Mouse (Mus musculus): ENCODE results near the gene Vim. TPM values are rescaled to one million over a fixed set of nuclear protein-coding genes. Genes with fewer than 3 reads are reported as not detected.

The Vim gene
- total and polyA plus RNA-seq, 3 experiments = 264 to 528 (median 265) TPM

DNA sequence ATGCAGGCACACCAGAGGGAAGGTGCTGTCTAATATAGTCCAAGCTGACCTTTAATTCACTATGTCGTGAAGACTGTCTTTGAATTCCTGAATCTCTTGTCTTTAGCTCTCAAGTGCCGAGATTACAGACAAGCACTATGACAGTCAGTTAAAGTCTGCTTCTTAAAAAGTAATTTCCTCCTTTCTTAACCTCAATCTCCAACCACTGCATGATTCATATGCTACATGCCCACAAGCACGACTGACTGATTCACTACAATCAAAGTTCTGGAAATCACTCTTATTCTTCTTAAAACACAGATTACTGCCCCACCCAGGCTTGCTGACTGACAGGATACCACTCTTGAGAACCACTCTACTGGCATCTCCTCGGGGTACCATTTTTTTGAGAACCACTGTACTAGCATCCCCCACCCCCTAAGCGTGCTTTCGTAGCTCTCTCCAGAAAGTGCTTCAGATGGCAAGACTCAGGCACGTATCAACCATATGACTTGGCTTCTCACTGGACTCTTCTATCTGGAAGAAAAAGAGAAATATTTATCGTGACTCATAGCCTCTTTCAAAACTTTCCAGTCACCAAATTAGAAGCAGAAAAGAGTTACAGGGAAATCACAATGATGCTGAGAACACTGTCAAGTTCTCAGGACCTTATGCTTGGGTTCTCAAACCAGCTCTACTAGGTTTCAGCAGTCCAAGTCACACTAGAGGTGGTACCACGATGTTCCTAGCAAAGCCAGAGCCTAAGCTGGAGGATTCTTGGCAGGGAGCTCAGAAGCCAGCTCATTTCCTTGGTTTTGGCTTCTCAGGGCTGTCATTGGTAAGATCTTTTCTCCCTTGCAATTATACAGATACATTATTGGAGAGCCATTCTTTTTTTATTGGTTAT lies 16.3 kb upstream of the Vim start:
- peak overlapping the region; percentile 61 for H3K27ac ChIP-seq
- no peaks in the 10 kb centered on the region for H3K79me2 ChIP-seq (replicated peaks; ENCODE audit: control insufficient read depth, insufficient read depth, low read length)
- H3K36me3 ChIP-seq (ENCODE audit: control insufficient read depth, insufficient read depth, low read length) = no peaks in the 10 kb centered on the region
- H3K4me3 ChIP-seq = no peak overlapping the region
- peaks cover 7% of the 10 kb centered on the region for H3K4me1 ChIP-seq (ENCODE audit: control insufficient read depth, insufficient read depth, low read length)
- intact Hi-C loops (cut with DNase I) = no loop called here
- 47% methylated on average over 9 of the region's 9 CpGs for WGBS
- H3K27me3 ChIP-seq (ENCODE audit: control insufficient read depth, insufficient read depth, low read length) = no peaks in the 10 kb centered on the region
- DNase-seq = peak in 1 of 2 experiments; percentile 30
- no peak for TF ChIP-seq EP300 (IDR thresholded peaks at IDR 0.05; ENCODE audit: insufficient read depth, low read depth, low read length)
- TF ChIP-seq POLR2A (IDR thresholded peaks at IDR 0.05; ENCODE audit: insufficient read depth, low read depth, low read length) = no peak
- no peak for TF ChIP-seq CTCF (IDR thresholded peaks at IDR 0.05)
- H3K9ac ChIP-seq (ENCODE audit: low read depth, low read length) = no peak overlapping the region

DNA sequence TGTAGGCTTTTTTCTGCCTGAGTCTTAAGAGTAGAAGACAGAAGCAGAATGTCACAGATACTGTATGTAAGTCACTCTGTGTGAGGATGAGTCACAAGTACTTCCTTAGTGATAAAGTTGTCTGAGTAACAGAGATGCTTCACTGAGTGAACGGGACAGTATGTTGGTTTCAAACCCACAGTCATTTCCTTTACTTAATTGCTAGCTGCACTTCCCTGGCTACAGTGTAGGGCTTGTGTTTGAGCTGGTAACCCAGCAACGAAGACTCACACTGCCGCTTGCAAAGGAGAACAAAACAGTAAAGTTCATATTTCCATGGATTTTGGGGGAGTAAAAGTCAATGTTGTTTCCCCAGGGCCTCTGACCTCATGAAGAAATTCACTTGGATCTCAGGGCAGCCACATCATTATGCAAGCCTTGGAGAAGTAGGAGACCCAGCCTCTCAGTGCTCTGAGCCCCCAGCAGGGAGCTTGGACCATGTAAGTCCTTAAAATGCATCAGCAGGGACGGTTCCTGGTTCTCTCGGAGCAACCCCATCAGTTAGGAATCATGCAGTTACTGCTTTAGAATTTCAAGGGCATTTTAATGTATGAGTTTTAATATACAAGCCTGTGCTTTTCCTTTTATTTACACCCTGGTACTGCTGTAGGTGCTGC lies 15.0 kb upstream of the Vim start:
- WGBS = 35% methylated on average over 5 of the region's 5 CpGs
- peak in 1 of 2 experiments; percentile 73 for DNase-seq
- Histone ChIP-seq H3K9ac (ENCODE audit: low read depth, low read length) (no peak overlapping the region), H3K4me1 (ENCODE audit: control insufficient read depth, insufficient read depth, low read length) (peaks cover 7% of the 10 kb centered on the region), H3K79me2 (replicated peaks; ENCODE audit: control insufficient read depth, insufficient read depth, low read length) (no peaks in the 10 kb centered on the region), H3K27me3 (ENCODE audit: control insufficient read depth, insufficient read depth, low read length) (no peaks in the 10 kb centered on the region), H3K4me3 (no peak overlapping the region), H3K27ac (peak overlapping the region; percentile 45), H3K36me3 (ENCODE audit: control insufficient read depth, insufficient read depth, low read length) (no peaks in the 10 kb centered on the region)
- TF ChIP-seq CTCF (IDR thresholded peaks at IDR 0.05) (no peak), POLR2A (IDR thresholded peaks at IDR 0.05; ENCODE audit: insufficient read depth, low read depth, low read length) (no peak), EP300 (IDR thresholded peaks at IDR 0.05; ENCODE audit: insufficient read depth, low read depth, low read length) (no peak)
- intact Hi-C loops (cut with DNase I) = no loop called here

DNA sequence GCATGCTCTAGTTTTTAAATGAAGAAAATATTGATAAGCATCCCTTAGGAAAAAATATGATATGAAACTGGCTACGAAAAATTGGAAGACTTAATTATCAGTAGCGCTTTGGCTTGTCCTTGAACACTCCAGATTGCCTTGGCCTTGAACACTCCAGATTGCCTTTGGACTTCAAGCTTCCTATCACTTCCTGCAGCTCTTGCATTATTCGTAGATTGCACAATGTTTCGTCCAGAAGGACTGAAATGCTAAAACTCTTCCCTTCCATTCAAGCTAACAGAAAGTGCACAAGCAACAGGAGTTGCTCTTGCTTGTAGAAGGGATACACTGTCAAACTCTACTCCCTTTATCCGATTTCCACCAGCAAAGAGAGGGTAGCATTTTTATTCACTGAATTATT lies 14.4 kb upstream of the Vim start:
- 58% methylated on average over 5 of the region's 5 CpGs for WGBS
- no peak overlapping the region for H3K4me3 ChIP-seq
- TF ChIP-seq EP300 (IDR thresholded peaks at IDR 0.05; ENCODE audit: insufficient read depth, low read depth, low read length) = no peak
- TF ChIP-seq CTCF (IDR thresholded peaks at IDR 0.05) = no peak
- no peak for TF ChIP-seq POLR2A (IDR thresholded peaks at IDR 0.05; ENCODE audit: insufficient read depth, low read depth, low read length)

DNA sequence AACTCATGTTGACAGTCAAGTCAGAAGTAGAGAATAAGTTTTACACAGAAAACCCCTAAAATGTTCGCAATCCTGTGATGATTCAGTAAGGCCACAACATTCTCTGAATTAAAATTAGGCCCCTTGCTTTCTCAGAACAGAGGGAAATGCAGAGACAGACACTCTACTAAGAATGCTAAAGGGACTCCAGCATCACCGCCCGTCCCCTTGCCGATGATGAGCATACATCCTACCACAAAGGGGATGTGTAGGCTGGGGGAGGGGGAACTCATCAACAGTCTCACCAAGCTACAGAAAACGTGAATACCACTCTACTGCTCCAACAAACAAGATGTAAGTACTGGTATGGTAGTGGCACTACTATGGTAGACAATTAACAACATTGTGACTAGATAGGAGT lies 14.0 kb upstream of the Vim start:
- TF ChIP-seq CTCF (IDR thresholded peaks at IDR 0.05) = no peak
- Histone ChIP-seq H3K79me2 (replicated peaks; ENCODE audit: control insufficient read depth, insufficient read depth, low read length) (no peaks in the 10 kb centered on the region), H3K4me1 (ENCODE audit: control insufficient read depth, insufficient read depth, low read length) (peaks cover 7% of the 10 kb centered on the region), H3K36me3 (ENCODE audit: control insufficient read depth, insufficient read depth, low read length) (no peaks in the 10 kb centered on the region), H3K9ac (ENCODE audit: low read depth, low read length) (no peak overlapping the region), H3K27me3 (ENCODE audit: control insufficient read depth, insufficient read depth, low read length) (no peaks in the 10 kb centered on the region), H3K27ac (peak overlapping the region; percentile 9; the same call in 1 of the 2 replicates), H3K4me3 (no peak overlapping the region)
- WGBS = 89% methylated on average over 5 of the region's 5 CpGs
- intact Hi-C loops (cut with DNase I) = no loop called here
- DNase-seq = no peak

More for the DNA sequence above, 14.4 kb upstream of the Vim start:
- Histone ChIP-seq H3K36me3 (ENCODE audit: control insufficient read depth, insufficient read depth, low read length) (no peaks in the 10 kb centered on the region), H3K27me3 (ENCODE audit: control insufficient read depth, insufficient read depth, low read length) (no peaks in the 10 kb centered on the region), H3K4me1 (ENCODE audit: control insufficient read depth, insufficient read depth, low read length) (peaks cover 7% of the 10 kb centered on the region), H3K27ac (peak overlapping the region; percentile 45), H3K79me2 (replicated peaks; ENCODE audit: control insufficient read depth, insufficient read depth, low read length) (no peaks in the 10 kb centered on the region), H3K9ac (ENCODE audit: low read depth, low read length) (no peak overlapping the region)
- DNase-seq = no peak
- intact Hi-C loops (cut with DNase I) = no loop called here

DNA sequence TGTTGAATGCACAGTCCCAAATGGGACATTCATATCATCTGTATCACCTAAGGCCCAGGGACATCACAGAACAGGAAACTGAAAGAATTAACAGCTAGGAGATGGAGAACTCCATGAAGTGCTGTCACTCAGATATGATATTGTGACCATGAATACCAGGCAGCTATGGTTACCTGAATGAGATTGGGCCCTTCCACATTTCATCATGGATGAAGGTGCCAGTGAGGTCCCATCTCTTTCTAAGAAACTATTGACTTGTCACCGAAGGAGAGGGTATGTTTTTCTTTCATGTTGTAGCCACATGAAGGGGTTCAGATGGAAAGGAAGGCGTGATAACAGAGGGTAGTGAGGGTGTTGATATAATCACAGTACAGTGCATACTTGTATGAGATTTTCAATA lies 13.3 kb upstream of the Vim start:
- Histone ChIP-seq H3K4me1 (ENCODE audit: control insufficient read depth, insufficient read depth, low read length) (peaks cover 7% of the 10 kb centered on the region), H3K27ac (no peak overlapping the region), H3K4me3 (no peak overlapping the region), H3K79me2 (replicated peaks; ENCODE audit: control insufficient read depth, insufficient read depth, low read length) (no peaks in the 10 kb centered on the region), H3K27me3 (ENCODE audit: control insufficient read depth, insufficient read depth, low read length) (no peaks in the 10 kb centered on the region), H3K9ac (ENCODE audit: low read depth, low read length) (no peak overlapping the region), H3K36me3 (ENCODE audit: control insufficient read depth, insufficient read depth, low read length) (no peaks in the 10 kb centered on the region)
- TF ChIP-seq EP300 (IDR thresholded peaks at IDR 0.05; ENCODE audit: insufficient read depth, low read depth, low read length) (no peak), CTCF (IDR thresholded peaks at IDR 0.05) (no peak), POLR2A (IDR thresholded peaks at IDR 0.05; ENCODE audit: insufficient read depth, low read depth, low read length) (no peak)
- intact Hi-C loops (cut with DNase I) = no loop called here
- no peak for DNase-seq
- WGBS = 68% methylated on average over 2 of the region's 2 CpGs

DNA sequence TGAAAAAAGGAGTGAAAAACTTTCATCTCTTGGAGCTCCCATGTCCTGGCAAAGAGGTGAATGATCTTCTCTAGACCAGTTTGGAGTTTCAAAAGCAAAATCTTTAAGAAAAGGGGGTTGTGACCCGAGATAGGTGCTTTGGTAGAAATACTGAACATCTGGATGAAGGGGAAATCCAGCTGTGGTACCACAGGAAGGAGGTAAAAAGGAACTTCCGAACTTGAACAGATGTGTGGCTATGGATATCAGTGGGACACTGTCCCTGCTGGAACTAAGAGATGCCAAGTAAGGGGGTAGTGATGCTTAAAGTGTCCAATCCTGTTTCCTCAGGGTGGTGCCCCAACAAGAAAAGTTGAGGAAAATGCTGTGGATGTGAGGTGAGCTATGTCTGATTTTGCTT lies 3.6 kb upstream of the Vim start:
- Histone ChIP-seq H3K4me1 (ENCODE audit: control insufficient read depth, insufficient read depth, low read length) (peaks cover 5% of the 10 kb centered on the region), H3K27me3 (ENCODE audit: control insufficient read depth, insufficient read depth, low read length) (no peaks in the 10 kb centered on the region), H3K9ac (ENCODE audit: low read depth, low read length) (no peak overlapping the region), H3K36me3 (ENCODE audit: control insufficient read depth, insufficient read depth, low read length) (no peaks in the 10 kb centered on the region; the same call in 1 of the 2 replicates), H3K79me2 (replicated peaks; ENCODE audit: control insufficient read depth, insufficient read depth, low read length) (no peaks in the 10 kb centered on the region), H3K27ac (no peak overlapping the region), H3K4me3 (no peak overlapping the region)
- intact Hi-C loops (cut with DNase I) = loop anchor here (5.0 to 10.0 kb wide), 3 partner anchors 45 to 198 kb away; no protein-coding TSS in a partner anchor
- DNase-seq = no peak
- WGBS = 68% methylated on average over 2 of the region's 2 CpGs
- TF ChIP-seq EP300 (IDR thresholded peaks at IDR 0.05; ENCODE audit: insufficient read depth, low read depth, low read length) = no peak
- TF ChIP-seq CTCF (IDR thresholded peaks at IDR 0.05) = no peak
- no peak for TF ChIP-seq POLR2A (IDR thresholded peaks at IDR 0.05; ENCODE audit: insufficient read depth, low read depth, low read length)

Measured in heart, adult 2 months (tissue).